Mouse (Mus musculus): ENCODE data around the gene Hcrt.

Gene Hcrt

DNA sequence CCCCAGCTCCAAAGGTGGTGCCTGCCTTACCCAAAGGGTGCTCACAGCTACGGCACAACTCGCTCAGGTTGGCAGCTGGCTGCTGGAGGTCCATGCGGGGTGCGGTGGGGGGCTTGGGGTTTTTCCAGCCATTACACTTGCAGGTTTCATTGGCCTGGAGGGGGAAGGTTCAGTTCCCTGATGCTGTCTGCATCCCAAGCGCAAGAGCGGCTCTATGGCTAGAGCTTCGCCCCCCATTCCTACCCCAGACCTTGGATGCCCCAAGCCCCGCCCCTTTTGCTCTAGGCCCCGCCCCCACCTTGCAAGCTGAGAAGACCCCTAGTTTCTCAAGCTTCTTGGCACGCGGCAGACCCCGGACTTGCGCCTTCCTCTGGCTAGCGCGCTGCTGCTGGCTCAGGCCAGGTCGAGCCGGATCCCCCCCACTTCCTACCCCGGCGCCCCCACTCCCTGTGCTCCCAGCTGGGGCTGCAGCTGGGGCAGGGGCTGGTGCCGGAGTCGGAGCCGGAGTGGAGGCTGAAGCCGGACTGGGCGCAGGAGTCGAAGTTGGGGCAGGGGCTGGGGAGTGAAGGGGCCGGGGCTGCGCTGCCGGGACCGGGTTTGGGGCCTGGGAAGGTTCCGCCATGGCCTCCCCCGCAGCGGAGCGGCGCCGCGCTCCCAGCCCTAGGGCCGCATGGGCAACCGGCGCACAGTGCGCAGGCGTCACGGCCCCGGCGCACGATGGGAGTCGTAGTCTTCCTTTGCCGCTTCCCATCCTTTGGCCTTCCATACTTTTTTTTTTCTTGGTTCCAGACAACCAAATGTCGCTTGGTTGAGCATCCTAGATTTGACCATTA lies 50.7 kb downstream of the Hcrt start, which contains the start of gene Kat2a:
Gene Kat2a, minus strand, starts transcription at position 683 of the 833 bp plus-strand sequence.
- peak; percentile 89 for DNase-seq (ENCODE audit: low spot score)
